Mouse (Mus musculus): Measurements from ENCODE around the gene Tvp23a. TPM values are rescaled to one million over a fixed set of nuclear protein-coding genes. Genes with fewer than 3 reads are reported as not detected.

Gene Tvp23a
- total and polyA plus RNA-seq, 2 experiments, result 0.24 to 0.37 TPM

- H3K9ac ChIP-seq (ENCODE audit: low read depth, low read length), result no peak overlapping the region
- H3K4me1 ChIP-seq (ENCODE audit: control insufficient read depth, insufficient read depth, low read length), result no peaks in the 10 kb centered on the region
- no peak for DNase-seq (ENCODE audit: extremely low read depth, low read depth, low spot score)
- H3K4me3 ChIP-seq (ENCODE audit: insufficient read depth, low read depth, low read length), result no peak overlapping the region
- 96% methylated on average over 9 of the region's 9 CpGs for WGBS
- H3K36me3 ChIP-seq (ENCODE audit: control insufficient read depth, insufficient read depth, low read length), result peaks cover 6% of the 10 kb centered on the region
- H3K79me2 ChIP-seq (ENCODE audit: control insufficient read depth, insufficient read depth, low read length), result no peaks in the 10 kb centered on the region
- no peak overlapping the region for H3K27ac ChIP-seq (replicated peaks; ENCODE audit: insufficient read depth, low read depth, low read length)
- H3K27me3 ChIP-seq (ENCODE audit: control insufficient read depth, insufficient read depth, low read length), result no peaks in the 10 kb centered on the region
- TF ChIP-seq POLR2A (IDR thresholded peaks at IDR 0.05; ENCODE audit: extremely low read depth, insufficient read depth, low read length) (no peak), CTCF (IDR thresholded peaks at IDR 0.05; ENCODE audit: low read depth, low read length) (no peak)
These were observed 26.6 kb downstream of the Tvp23a start for GRCm38 (mm10) chr16:10420447-10421054.

DNA sequence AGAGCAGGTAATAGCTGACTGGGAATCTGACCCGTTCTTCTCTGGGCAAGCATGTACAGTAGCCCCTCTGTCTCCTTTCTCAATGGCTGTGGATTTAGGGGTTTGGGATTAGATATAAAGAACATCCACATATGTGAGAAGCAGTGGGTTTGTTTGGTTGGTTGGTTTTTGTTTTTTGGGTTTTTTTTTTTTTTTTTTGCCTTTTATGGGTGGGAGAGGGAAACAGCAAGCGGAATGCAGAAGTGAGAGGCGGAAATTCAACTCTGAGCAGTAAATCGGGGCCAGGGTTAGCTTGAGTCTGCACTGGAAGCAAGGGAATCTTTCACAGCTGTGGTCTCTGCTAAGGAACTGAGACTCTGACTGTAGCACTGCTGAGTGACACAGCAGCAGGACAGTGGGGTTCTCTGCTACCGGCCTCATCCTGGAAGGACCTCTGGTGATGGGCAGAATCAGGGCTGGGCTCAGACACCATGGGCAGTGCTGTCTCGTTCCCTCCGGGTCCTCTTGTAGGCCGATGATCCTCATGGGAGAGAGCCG is 29.4 kb downstream of the Tvp23a start:
- no peaks in the 10 kb centered on the region for H3K4me1 ChIP-seq (ENCODE audit: control insufficient read depth, insufficient read depth, low read length)
- no peaks in the 10 kb centered on the region for H3K27me3 ChIP-seq (ENCODE audit: control insufficient read depth, insufficient read depth, low read length)
- TF ChIP-seq CTCF (IDR thresholded peaks at IDR 0.05; ENCODE audit: low read depth, low read length), result no peak
- TF ChIP-seq POLR2A (IDR thresholded peaks at IDR 0.05; ENCODE audit: extremely low read depth, insufficient read depth, low read length), result no peak
- no peak overlapping the region for H3K4me3 ChIP-seq (ENCODE audit: insufficient read depth, low read depth, low read length)
- 91% methylated on average over 9 of the region's 9 CpGs for WGBS
- H3K9ac ChIP-seq (ENCODE audit: low read depth, low read length), result no peak overlapping the region
- peaks cover 4% of the 10 kb centered on the region; the same call in 1 of the 2 replicates for H3K36me3 ChIP-seq (ENCODE audit: control insufficient read depth, insufficient read depth, low read length)
- H3K79me2 ChIP-seq (ENCODE audit: control insufficient read depth, insufficient read depth, low read length), result no peaks in the 10 kb centered on the region
- DNase-seq (ENCODE audit: extremely low read depth, low read depth, low spot score), result peak; percentile 36
- H3K27ac ChIP-seq (replicated peaks; ENCODE audit: insufficient read depth, low read depth, low read length), result peak overlapping the region; percentile 42; the same call in 1 of the 2 replicates

GRCm38 (mm10) chr16:10416866-10417265 is 30.3 kb downstream of the Tvp23a start:
- Histone ChIP-seq H3K79me2 (ENCODE audit: control insufficient read depth, insufficient read depth, low read length) (no peaks in the 10 kb centered on the region), H3K36me3 (ENCODE audit: control insufficient read depth, insufficient read depth, low read length) (peaks cover 2% of the 10 kb centered on the region; the same call in 1 of the 2 replicates), H3K27ac (replicated peaks; ENCODE audit: insufficient read depth, low read depth, low read length) (no peak overlapping the region), H3K4me3 (ENCODE audit: insufficient read depth, low read depth, low read length) (no peak overlapping the region), H3K4me1 (ENCODE audit: control insufficient read depth, insufficient read depth, low read length) (no peaks in the 10 kb centered on the region), H3K9ac (ENCODE audit: low read depth, low read length) (no peak overlapping the region), H3K27me3 (ENCODE audit: control insufficient read depth, insufficient read depth, low read length) (no peaks in the 10 kb centered on the region)
- TF ChIP-seq CTCF (IDR thresholded peaks at IDR 0.05; ENCODE audit: low read depth, low read length), result peak; percentile 72
- no peak for TF ChIP-seq POLR2A (IDR thresholded peaks at IDR 0.05; ENCODE audit: extremely low read depth, insufficient read depth, low read length)
- 97% methylated on average over 4 of the region's 4 CpGs for WGBS
- DNase-seq (ENCODE audit: extremely low read depth, low read depth, low spot score), result no peak

GRCm38 (mm10) chr16:10415976-10416375 is 31.2 kb downstream of the Tvp23a start:
- DNase-seq (ENCODE audit: extremely low read depth, low read depth, low spot score), result peak; percentile 16
- Histone ChIP-seq H3K4me1 (ENCODE audit: control insufficient read depth, insufficient read depth, low read length) (no peaks in the 10 kb centered on the region; the same call in 1 of the 2 replicates), H3K27me3 (ENCODE audit: control insufficient read depth, insufficient read depth, low read length) (no peaks in the 10 kb centered on the region), H3K79me2 (ENCODE audit: control insufficient read depth, insufficient read depth, low read length) (no peaks in the 10 kb centered on the region), H3K36me3 (ENCODE audit: control insufficient read depth, insufficient read depth, low read length) (peaks cover 2% of the 10 kb centered on the region; the same call in 1 of the 2 replicates), H3K27ac (replicated peaks; ENCODE audit: insufficient read depth, low read depth, low read length) (no peak overlapping the region), H3K9ac (ENCODE audit: low read depth, low read length) (no peak overlapping the region), H3K4me3 (ENCODE audit: insufficient read depth, low read depth, low read length) (no peak overlapping the region)
- WGBS, result 84% methylated on average over 6 of the region's 6 CpGs
- TF ChIP-seq CTCF (IDR thresholded peaks at IDR 0.05; ENCODE audit: low read depth, low read length), result peak; percentile 78
- no peak for TF ChIP-seq POLR2A (IDR thresholded peaks at IDR 0.05; ENCODE audit: extremely low read depth, insufficient read depth, low read length)

DNA sequence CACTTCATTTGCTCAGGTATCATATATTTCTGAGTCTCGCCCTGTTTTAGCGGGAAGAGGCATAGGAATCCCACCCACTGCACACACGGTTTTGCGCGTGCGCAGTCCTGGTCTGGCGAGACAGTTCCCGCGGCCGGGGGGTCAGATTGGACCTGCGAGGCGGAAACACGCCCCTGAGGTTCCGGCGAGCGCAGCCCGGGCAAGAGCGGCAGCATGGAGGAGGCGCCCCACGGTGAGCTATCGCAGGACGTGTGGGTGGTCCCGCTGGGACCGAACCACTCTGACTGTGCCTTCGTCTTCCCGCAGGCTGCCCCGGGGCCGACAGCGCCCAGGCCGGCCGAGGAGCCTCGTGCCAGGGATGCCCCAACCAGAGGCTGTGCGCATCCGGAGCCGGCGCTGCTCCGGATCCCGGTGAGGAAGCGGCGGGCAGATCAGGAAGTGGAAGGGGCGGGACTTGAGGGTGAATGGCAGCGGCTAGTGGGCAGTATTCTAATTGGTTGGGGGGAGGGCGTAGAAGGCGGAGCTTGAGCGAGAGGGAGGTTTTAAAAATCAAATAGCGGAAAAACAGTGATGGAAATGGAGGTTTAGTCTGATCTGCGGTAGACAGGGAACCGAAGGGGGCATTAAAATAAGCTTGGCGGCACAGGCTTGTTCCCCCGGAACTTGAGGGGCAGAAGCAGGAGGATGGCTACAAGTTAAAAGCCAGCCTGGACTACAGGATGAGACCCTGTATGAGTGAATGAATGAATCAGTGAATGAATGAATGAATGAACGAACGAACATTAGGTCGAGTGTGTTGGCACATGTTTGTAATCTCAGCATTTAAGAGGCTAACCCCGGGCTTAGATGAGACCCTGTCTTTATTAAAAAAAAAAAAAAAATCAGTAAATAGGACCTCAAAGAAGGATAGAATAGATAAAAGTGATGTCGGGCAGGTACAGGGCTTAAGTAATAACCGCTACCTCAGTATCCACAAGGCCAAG is 35.1 kb downstream of the Tvp23a start, which contains the start of gene Nubp1:
Gene Nubp1, plus strand, starts transcription at position 185 of the 983 bp plus-strand sequence.
- Histone ChIP-seq H3K79me2 (ENCODE audit: control insufficient read depth, insufficient read depth, low read length) (no peaks in the 10 kb centered on the region), H3K4me1 (ENCODE audit: control insufficient read depth, insufficient read depth, low read length) (no peaks in the 10 kb centered on the region; the same call in 1 of the 2 replicates), H3K9ac (ENCODE audit: low read depth, low read length) (peak within 1 kb of the TSS; percentile 85), H3K4me3 (ENCODE audit: insufficient read depth, low read depth, low read length) (peak within 1 kb of the TSS; percentile 94), H3K36me3 (ENCODE audit: control insufficient read depth, insufficient read depth, low read length) (0 out of 2 replicates have a peak, but pooled peaks cover 2% of the 10 kb centered on the region), H3K27me3 (ENCODE audit: control insufficient read depth, insufficient read depth, low read length) (no peaks in the 10 kb centered on the region), H3K27ac (replicated peaks; ENCODE audit: insufficient read depth, low read depth, low read length) (peak within 1 kb of the TSS; percentile 61; the same call in 1 of the 2 replicates)
- DNase-seq (ENCODE audit: extremely low read depth, low read depth, low spot score), result peak; percentile 83
- 3% methylated on average over 56 of the region's 56 CpGs for WGBS
- TF ChIP-seq POLR2A (IDR thresholded peaks at IDR 0.05; ENCODE audit: extremely low read depth, insufficient read depth, low read length), result peak; percentile 39; the same call in 1 of the 2 replicates
- no peak for TF ChIP-seq CTCF (IDR thresholded peaks at IDR 0.05; ENCODE audit: low read depth, low read length)
